Comparison of ENCODE assay signal across 22 mouse cellular contexts in the genomic region with DNA sequence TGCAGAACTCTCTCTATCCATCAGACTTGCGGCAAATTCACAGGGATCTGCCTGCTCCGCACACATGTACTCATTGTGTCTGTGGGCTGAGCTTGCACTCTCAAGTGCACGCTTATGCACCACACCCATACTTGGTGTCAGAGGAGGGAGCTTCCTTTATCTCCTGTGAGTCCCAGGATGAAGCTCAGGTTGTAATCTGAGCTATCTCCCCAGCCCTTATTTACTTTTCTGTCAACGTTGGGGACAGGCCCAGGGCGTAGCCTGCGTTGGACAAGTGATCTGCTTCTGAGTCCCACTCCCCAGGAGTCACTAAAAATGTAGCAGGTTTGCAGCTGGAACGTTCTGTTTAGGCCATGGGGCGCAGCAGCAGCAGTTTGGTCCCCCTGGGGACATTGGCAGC.
"Had no signal": no experiment of that assay in that cellular context is flagged by ENCODE, and none has a peak within 500 bp of the region (broad histone marks: within the 10 kb centered on the region; RNA-seq: fewer than 3 reads in every experiment).

No protein-coding gene starts in this region.

- H3K27me3 ChIP-seq: kidney, embryonic 15.5 days; limb, embryonic 12.5 days; limb, embryonic 15.5 days; megakaryocyte, embryonic 14.5 days; neural tube, embryonic 12.5 days; neural tube, embryonic 15.5 days had no signal

- H3K9ac ChIP-seq: kidney, embryonic 15.5 days; limb, embryonic 12.5 days; limb, embryonic 15.5 days; neural tube, embryonic 12.5 days; neural tube, embryonic 15.5 days had no signal

- H3K4me3 ChIP-seq: kidney, embryonic 15.5 days; limb, embryonic 12.5 days; limb, embryonic 15.5 days; megakaryocyte, embryonic 14.5 days; neural tube, embryonic 12.5 days; neural tube, embryonic 15.5 days had no signal

- DNase-seq: kidney, adult 11 months; kidney, adult 8-10 months; kidney, postnatal 10 days; kidney, postnatal 36 days; layer of hippocampus, postnatal 36 days; left cerebral cortex, postnatal 4 days; lung, adult 2 months; lung, postnatal 14 days; lung, postnatal 4 days; midbrain, embryonic 14.5 days; right cerebral cortex, adult 18-20 months; right cerebral cortex, postnatal 14 days; right cerebral cortex, postnatal 4 days; thymus, postnatal 25 days had no signal

- H3K4me1 ChIP-seq: kidney, embryonic 15.5 days; limb, embryonic 12.5 days; limb, embryonic 15.5 days had no signal

- H3K27ac ChIP-seq: kidney, embryonic 15.5 days; limb, embryonic 12.5 days; limb, embryonic 15.5 days; neural tube, embryonic 12.5 days; neural tube, embryonic 15.5 days had no signal

- H3K4me2 ChIP-seq: kidney, embryonic 15.5 days; limb, embryonic 12.5 days; limb, embryonic 15.5 days; midbrain, embryonic 11.5 days; neural tube, embryonic 12.5 days; neural tube, embryonic 15.5 days had no signal

- H3K9me3 ChIP-seq: kidney, embryonic 15.5 days; limb, embryonic 15.5 days; neural tube, embryonic 12.5 days; neural tube, embryonic 15.5 days had no signal

- ATAC-seq: inflammation-experienced regulatory T-cells, adult 6 months had no signal
